Mouse (Mus musculus): ENCODE results near the gene Hinfp.

DNA sequence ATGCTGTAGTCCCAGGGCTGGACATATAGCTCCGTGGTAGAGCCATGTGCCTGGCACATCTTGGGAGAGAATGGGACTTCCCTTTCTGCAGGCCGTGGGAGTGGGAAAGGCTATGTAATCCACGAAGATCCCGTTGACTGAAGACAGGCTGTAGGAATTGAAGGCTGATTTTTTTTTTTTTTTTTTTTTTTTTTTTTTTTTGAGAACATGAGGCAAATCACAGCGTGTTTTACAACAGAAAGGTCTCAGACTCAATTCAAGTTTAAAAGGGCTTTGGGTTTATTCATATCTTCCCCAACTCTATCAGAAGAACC is 30.6 kb upstream of the Hinfp start:
- TF ChIP-seq CTCF (IDR thresholded peaks at IDR 0.05; ENCODE audit: control insufficient read depth, insufficient read depth, insufficient replicate concordance, low read depth, low read length) (no peak), POLR2A (IDR thresholded peaks at IDR 0.05; ENCODE audit: control insufficient read depth, low read depth, low read length) (no peak)

Data from testis, adult 2 months (tissue).